Mouse (Mus musculus) common myeloid progenitor, adult 5-6 weeks (primary cell): ENCODE results near the gene Selenok. TPM values are rescaled to one million over a fixed set of nuclear protein-coding genes. Genes with fewer than 3 reads are reported as not detected.

Experiments used
- ATAC-seq: replicated peaks from 2 replicates; pipeline ENCODE4 v1.8.0; 2016; ENCODE audit warnings: low read depth, mild to moderate bottlenecking, moderate TSS enrichment, inconsistent platforms; ENCODE audit not compliant: poor library complexity, severe bottlenecking
- total RNA-seq: library from RNA; stranded (forward); fragments of 200-1000, 187-1606 nt; gene quantifications from 2 replicates; pipeline ENCODE4 v1.2.3, GENCODE M21; 2017

The Selenok gene
- total RNA-seq, 1 experiment from 2014 or later: 175 TPM

DNA sequence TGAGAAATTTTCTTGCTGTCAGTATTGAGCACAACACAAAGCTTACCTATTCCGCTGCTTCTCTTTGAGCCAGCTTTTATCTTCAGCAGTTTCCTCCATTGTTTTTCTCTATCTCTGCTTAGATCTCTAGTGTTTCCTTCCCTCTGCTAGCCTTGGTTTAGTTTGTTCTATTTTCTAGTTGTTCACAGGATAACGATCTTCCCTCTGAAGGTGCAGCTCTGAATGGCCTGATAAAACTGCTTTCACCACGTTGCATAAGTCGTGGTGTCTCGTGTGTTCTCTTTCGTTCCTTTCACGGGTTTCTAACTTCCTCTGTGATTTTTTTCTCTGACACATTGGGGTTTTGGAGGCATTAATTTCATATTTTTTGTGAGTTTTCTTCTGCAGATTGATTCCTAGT, 56.3 kb downstream of the Selenok start:
- peak; percentile 43 for ATAC-seq

Other genes starting within 250 kb of the Selenok start
- gene Cacna2d3, start 246.4 kb upstream of the Selenok start, total RNA-seq: not detected in 2 replicates
- gene Actr8, start 10.0 kb downstream of the Selenok start, total RNA-seq: 25.1 and 41.0 TPM in 2 replicates
- gene Il17rb, start 40.6 kb downstream of the Selenok start, total RNA-seq: 2.9 and 3.9 TPM in 2 replicates
- gene Chdh, start 40.7 kb downstream of the Selenok start, total RNA-seq: 37.0 and 38.1 TPM in 2 replicates